Mouse (Mus musculus): Measurements from ENCODE around the gene Dmbt1.

GRCm38 (mm10) chr7:131054808-131055370, 23.0 kb downstream of the Dmbt1 start:
- no peak for TF ChIP-seq CTCF (IDR thresholded peaks at IDR 0.05; ENCODE audit: insufficient read depth, low read depth, low read length)
- TF ChIP-seq POLR2A (IDR thresholded peaks at IDR 0.05; ENCODE audit: insufficient read depth, low read depth, low read length) = no peak
